8 mouse cellular contexts compared by ENCODE assay signal in the genomic region with DNA sequence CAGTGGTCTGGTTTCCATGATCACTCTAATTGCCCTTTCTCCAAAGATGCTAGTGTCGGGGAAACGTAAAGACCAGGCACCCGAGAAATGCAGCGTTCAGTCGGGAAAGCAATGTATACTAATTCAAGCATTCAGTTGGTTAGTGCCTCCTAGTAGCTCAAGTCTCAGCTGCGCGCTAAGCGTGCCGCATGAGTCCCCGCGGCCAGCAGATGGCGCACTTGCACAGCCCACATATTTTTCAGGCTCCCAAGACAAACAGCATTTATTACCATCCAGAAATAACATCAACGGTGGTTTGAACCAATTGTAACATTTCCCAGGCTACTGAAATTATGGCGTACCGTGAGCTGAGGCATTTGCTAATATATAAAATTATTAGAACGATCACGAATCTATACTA.
DNase-seq lines count a peak whose midpoint lies in the region; ATAC-seq and TF ChIP-seq lines count a peak whose summit lies in the region.

No protein-coding gene starts in this region.

- H3K4me3 ChIP-seq in heart, adult 2 months: no peak overlapping the region
- no peak overlapping the region for H3K4me3 ChIP-seq in heart, embryonic 12.5 days
- H3K4me3 ChIP-seq in kidney, adult 2 months (ENCODE audit: insufficient read depth, low read depth, low read length): no peak overlapping the region
- H3K4me3 ChIP-seq in midbrain, embryonic 16.5 days (ENCODE audit: low read depth, low read length): no peak overlapping the region

- ATAC-seq in heart, embryonic 12.5 days (ENCODE audit: insufficient number of reproducible peaks, low FRiP score): no peak
- peak; percentile 90 for ATAC-seq in midbrain, embryonic 16.5 days

- no peaks in the 10 kb centered on the region for H3K36me3 ChIP-seq in heart, adult 2 months (ENCODE audit: control insufficient read depth, insufficient read depth, low read length)
- H3K36me3 ChIP-seq in heart, embryonic 12.5 days: no peaks in the 10 kb centered on the region
- H3K36me3 ChIP-seq in kidney, adult 2 months (ENCODE audit: control insufficient read depth, insufficient read depth, low read length): no peaks in the 10 kb centered on the region
- no peaks in the 10 kb centered on the region for H3K36me3 ChIP-seq in midbrain, embryonic 16.5 days (ENCODE audit: control insufficient read depth, insufficient read depth, low read length)

- H3K9me3 ChIP-seq in heart, embryonic 12.5 days (replicated peaks): no peaks in the 10 kb centered on the region
- no peaks in the 10 kb centered on the region for H3K9me3 ChIP-seq in midbrain, embryonic 16.5 days (replicated peaks; ENCODE audit: control insufficient read depth, low read length, poor library complexity, severe bottlenecking)

- H3K27me3 ChIP-seq in heart, adult 2 months (ENCODE audit: control insufficient read depth, insufficient read depth, low read length): no peaks in the 10 kb centered on the region
- H3K27me3 ChIP-seq in heart, embryonic 12.5 days (replicated peaks): no peaks in the 10 kb centered on the region; the same call in 1 of the 2 replicates
- no peaks in the 10 kb centered on the region for H3K27me3 ChIP-seq in kidney, adult 2 months (replicated peaks; ENCODE audit: control insufficient read depth, insufficient read depth, low read length)
- no peaks in the 10 kb centered on the region for H3K27me3 ChIP-seq in midbrain, embryonic 16.5 days (ENCODE audit: control insufficient read depth, insufficient read depth, low read depth, low read length)

- no peaks in the 10 kb centered on the region for H3K79me2 ChIP-seq in heart, adult 2 months (replicated peaks; ENCODE audit: control insufficient read depth, insufficient read depth, low read length)

- no peak overlapping the region for H3K27ac ChIP-seq in heart, adult 2 months
- no peak overlapping the region for H3K27ac ChIP-seq in heart, embryonic 12.5 days (ENCODE audit: poor library complexity, severe bottlenecking)
- H3K27ac ChIP-seq in kidney, adult 2 months (ENCODE audit: insufficient read depth, low read depth, low read length): no peak overlapping the region
- H3K27ac ChIP-seq in midbrain, embryonic 16.5 days (ENCODE audit: low read length): no peak overlapping the region

- no peak for TF ChIP-seq POLR2A in heart, adult 2 months (IDR thresholded peaks at IDR 0.05; ENCODE audit: insufficient read depth, low read depth, low read length)
- TF ChIP-seq POLR2A in kidney, adult 2 months (IDR thresholded peaks at IDR 0.05; ENCODE audit: low read depth, low read length): no peak

- H3K4me2 ChIP-seq in heart, embryonic 12.5 days: no peak overlapping the region
- no peak overlapping the region for H3K4me2 ChIP-seq in midbrain, embryonic 16.5 days (ENCODE audit: low read length)

- intact Hi-C loops in heart, adult 2 months (cut with DNase I): loop anchor here (1.0 to 5.0 kb wide), 4 partner anchors 349 to 579 kb away; no protein-coding TSS in a partner anchor
- intact Hi-C loops in left cerebral cortex, postnatal 36 days (cut with DNase I): loop anchor here (2.0 to 5.0 kb wide), 3 partner anchors 346 to 579 kb away; no protein-coding TSS in a partner anchor

- H3K9ac ChIP-seq in heart, adult 2 months (ENCODE audit: low read depth, low read length): no peak overlapping the region
- H3K9ac ChIP-seq in heart, embryonic 12.5 days: no peak overlapping the region
- H3K9ac ChIP-seq in midbrain, embryonic 16.5 days (ENCODE audit: low read depth, low read length): no peak overlapping the region

- TF ChIP-seq EP300 in heart, adult 2 months (IDR thresholded peaks at IDR 0.05; ENCODE audit: insufficient read depth, low read depth, low read length): no peak

- no peaks in the 10 kb centered on the region for H3K4me1 ChIP-seq in heart, adult 2 months (ENCODE audit: control insufficient read depth, insufficient read depth, low read length)
- H3K4me1 ChIP-seq in heart, embryonic 12.5 days (replicated peaks): no peaks in the 10 kb centered on the region
- H3K4me1 ChIP-seq in kidney, adult 2 months (ENCODE audit: control insufficient read depth, insufficient read depth, low read length): no peaks in the 10 kb centered on the region
- no peaks in the 10 kb centered on the region for H3K4me1 ChIP-seq in midbrain, embryonic 16.5 days (ENCODE audit: control insufficient read depth, insufficient read depth, low read length)

- peak; percentile 33 to 73 for DNase-seq in heart, adult 2 months
- peak; percentile 53 for DNase-seq in cerebellum, adult 9-10 months
- DNase-seq in frontal cortex, postnatal 14 days (ENCODE audit: low spot score in 2 of 2): peak; percentile 61 to 84
- DNase-seq in kidney, adult 2 months: peak; percentile 69
- peak; percentile 76 to 84 for DNase-seq in left cerebral cortex, postnatal 36 days (ENCODE audit: low spot score in 2 of 2)
- DNase-seq in spleen, postnatal 4 days (ENCODE audit: low spot score in 2 of 2): peak; percentile 34 to 81

- peak; percentile 92 for TF ChIP-seq CTCF in heart, adult 2 months (IDR thresholded peaks at IDR 0.05)
- TF ChIP-seq CTCF in kidney, adult 2 months (conservative IDR thresholded peaks at IDR 0.05; ENCODE audit: insufficient read depth, insufficient read length, low read depth, low read length): peak; percentile 92

- 11% methylated on average over 17 of the region's 17 CpGs for WGBS in heart, adult 2 months
- 15% methylated on average over 17 of the region's 17 CpGs for WGBS in heart, embryonic 12.5 days
- 11% methylated on average over 17 of the region's 17 CpGs for WGBS in kidney, adult 2 months
- 11% methylated on average over 17 of the region's 17 CpGs for WGBS in midbrain, embryonic 16.5 days
